Mouse (Mus musculus): ENCODE data around the gene Lingo1. TPM values are rescaled to one million over a fixed set of nuclear protein-coding genes. Genes with fewer than 3 reads are reported as not detected.

Gene Lingo1
- polyA plus RNA-seq, 1 experiment from 2014 or later: 1.0 TPM

GRCm38 (mm10) chr9:56589762-56590161 is 206.5 kb downstream of the Lingo1 start:
- no peak overlapping the region for H3K27ac ChIP-seq (ENCODE audit: low read length)
- no peak overlapping the region for H3K4me3 ChIP-seq (ENCODE audit: low read length)
- H3K9ac ChIP-seq (ENCODE audit: low read depth, low read length): no peak overlapping the region
- no peaks in the 10 kb centered on the region for H3K36me3 ChIP-seq (ENCODE audit: control insufficient read depth, insufficient read depth, low read length)
- no peak for ATAC-seq
- H3K4me2 ChIP-seq (ENCODE audit: low read depth, low read length): no peak overlapping the region
- H3K27me3 ChIP-seq (replicated peaks; ENCODE audit: control insufficient read depth, insufficient read depth, low read length): no peaks in the 10 kb centered on the region
- WGBS: 52% methylated on average over 5 of the region's 5 CpGs
- no peaks in the 10 kb centered on the region for H3K9me3 ChIP-seq (ENCODE audit: control insufficient read depth, low read length)
- H3K4me1 ChIP-seq (ENCODE audit: control insufficient read depth, insufficient read depth, low read length): no peaks in the 10 kb centered on the region

- no peaks in the 10 kb centered on the region for H3K9me3 ChIP-seq (ENCODE audit: control insufficient read depth, low read length)
- no peak overlapping the region for H3K27ac ChIP-seq (ENCODE audit: low read length)
- H3K9ac ChIP-seq (ENCODE audit: low read depth, low read length): no peak overlapping the region
- H3K36me3 ChIP-seq (ENCODE audit: control insufficient read depth, insufficient read depth, low read length): no peaks in the 10 kb centered on the region
- 72% methylated on average over 7 of the region's 7 CpGs for WGBS
- no peak for ATAC-seq
- H3K4me2 ChIP-seq (ENCODE audit: low read depth, low read length): no peak overlapping the region
- no peaks in the 10 kb centered on the region for H3K27me3 ChIP-seq (replicated peaks; ENCODE audit: control insufficient read depth, insufficient read depth, low read length)
- H3K4me3 ChIP-seq (ENCODE audit: low read length): no peak overlapping the region
- no peaks in the 10 kb centered on the region for H3K4me1 ChIP-seq (ENCODE audit: control insufficient read depth, insufficient read depth, low read length)
Measured at GRCm38 (mm10) chr9:56584043-56584424, 212.2 kb downstream of the Lingo1 start.

- Histone ChIP-seq H3K4me2 (ENCODE audit: low read depth, low read length) (no peak overlapping the region), H3K4me1 (ENCODE audit: control insufficient read depth, insufficient read depth, low read length) (no peaks in the 10 kb centered on the region), H3K9ac (ENCODE audit: low read depth, low read length) (no peak overlapping the region), H3K36me3 (ENCODE audit: control insufficient read depth, insufficient read depth, low read length) (no peaks in the 10 kb centered on the region), H3K9me3 (ENCODE audit: control insufficient read depth, low read length) (no peaks in the 10 kb centered on the region), H3K27ac (ENCODE audit: low read length) (no peak overlapping the region), H3K4me3 (ENCODE audit: low read length) (no peak overlapping the region), H3K27me3 (replicated peaks; ENCODE audit: control insufficient read depth, insufficient read depth, low read length) (no peaks in the 10 kb centered on the region)
- no peak for ATAC-seq
- WGBS: 68% methylated on average over 11 of the region's 11 CpGs
Measured at GRCm38 (mm10) chr9:56583139-56584042, 212.9 kb downstream of the Lingo1 start.

DNA sequence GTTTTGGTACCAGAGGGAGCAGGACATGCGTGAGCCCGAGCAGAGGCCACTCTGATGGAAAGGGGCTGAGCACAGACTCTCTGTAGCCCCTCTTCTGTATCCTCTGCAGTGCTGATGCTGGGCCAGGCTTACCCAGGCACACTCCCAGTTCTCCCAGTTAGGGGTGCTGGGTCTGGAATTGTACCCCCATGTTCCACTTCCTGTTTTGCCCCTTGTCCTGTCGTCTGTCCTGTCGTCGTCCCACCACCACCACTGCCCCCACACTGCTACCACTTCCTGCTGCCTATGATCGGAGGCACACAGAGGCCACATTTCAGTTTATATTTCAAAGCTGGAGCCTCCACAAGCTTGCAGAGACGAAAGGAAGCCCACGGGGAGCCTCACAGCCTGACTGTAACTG is 213.6 kb downstream of the Lingo1 start:
- H3K9ac ChIP-seq (ENCODE audit: low read depth, low read length): no peak overlapping the region
- no peak for ATAC-seq
- no peaks in the 10 kb centered on the region for H3K27me3 ChIP-seq (replicated peaks; ENCODE audit: control insufficient read depth, insufficient read depth, low read length)
- H3K4me1 ChIP-seq (ENCODE audit: control insufficient read depth, insufficient read depth, low read length): no peaks in the 10 kb centered on the region
- no peak overlapping the region for H3K4me3 ChIP-seq (ENCODE audit: low read length)
- no peak overlapping the region for H3K4me2 ChIP-seq (ENCODE audit: low read depth, low read length)
- no peak overlapping the region for H3K27ac ChIP-seq (ENCODE audit: low read length)
- H3K36me3 ChIP-seq (ENCODE audit: control insufficient read depth, insufficient read depth, low read length): no peaks in the 10 kb centered on the region
- WGBS: 47% methylated on average over 8 of the region's 8 CpGs
- H3K9me3 ChIP-seq (ENCODE audit: control insufficient read depth, low read length): no peaks in the 10 kb centered on the region

DNA sequence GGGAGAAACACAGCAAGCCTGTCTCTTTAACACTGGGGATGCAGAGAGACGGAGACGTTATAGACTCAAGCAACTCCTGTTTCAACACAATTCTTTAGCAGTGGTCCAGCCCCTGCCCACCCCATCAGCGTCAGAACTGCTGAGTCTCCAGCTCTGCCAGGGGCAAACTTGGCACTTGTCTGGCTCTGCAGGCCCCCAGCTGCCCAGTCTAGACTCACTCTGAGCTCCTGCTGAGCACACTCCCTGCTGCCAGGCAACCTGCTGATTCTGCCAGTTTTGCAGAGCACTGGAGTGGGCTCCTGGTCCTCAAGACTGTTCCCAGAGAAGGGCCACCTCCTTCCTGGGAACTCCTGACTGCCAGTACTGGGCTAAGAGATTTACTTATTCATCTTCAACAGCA is 214.6 kb downstream of the Lingo1 start:
- no peaks in the 10 kb centered on the region for H3K27me3 ChIP-seq (replicated peaks; ENCODE audit: control insufficient read depth, insufficient read depth, low read length)
- no peak overlapping the region for H3K4me3 ChIP-seq (ENCODE audit: low read length)
- no peak overlapping the region for H3K27ac ChIP-seq (ENCODE audit: low read length)
- WGBS: 51% methylated on average over 3 of the region's 3 CpGs
- H3K36me3 ChIP-seq (ENCODE audit: control insufficient read depth, insufficient read depth, low read length): no peaks in the 10 kb centered on the region
- no peak overlapping the region for H3K4me2 ChIP-seq (ENCODE audit: low read depth, low read length)
- ATAC-seq: no peak
- no peaks in the 10 kb centered on the region for H3K9me3 ChIP-seq (ENCODE audit: control insufficient read depth, low read length)
- H3K9ac ChIP-seq (ENCODE audit: low read depth, low read length): no peak overlapping the region
- no peaks in the 10 kb centered on the region for H3K4me1 ChIP-seq (ENCODE audit: control insufficient read depth, insufficient read depth, low read length)

GRCm38 (mm10) chr9:56581016-56581415 is 215.3 kb downstream of the Lingo1 start:
- ATAC-seq: no peak
- Histone ChIP-seq H3K4me3 (ENCODE audit: low read length) (no peak overlapping the region), H3K4me1 (ENCODE audit: control insufficient read depth, insufficient read depth, low read length) (no peaks in the 10 kb centered on the region), H3K36me3 (ENCODE audit: control insufficient read depth, insufficient read depth, low read length) (no peaks in the 10 kb centered on the region), H3K9me3 (ENCODE audit: control insufficient read depth, low read length) (no peaks in the 10 kb centered on the region), H3K4me2 (ENCODE audit: low read depth, low read length) (no peak overlapping the region), H3K27me3 (replicated peaks; ENCODE audit: control insufficient read depth, insufficient read depth, low read length) (no peaks in the 10 kb centered on the region), H3K27ac (ENCODE audit: low read length) (no peak overlapping the region), H3K9ac (ENCODE audit: low read depth, low read length) (no peak overlapping the region)
- WGBS: 70% methylated on average over 8 of the region's 8 CpGs

GRCm38 (mm10) chr9:56580101-56580500 is 216.2 kb downstream of the Lingo1 start:
- H3K4me1 ChIP-seq (ENCODE audit: control insufficient read depth, insufficient read depth, low read length): no peaks in the 10 kb centered on the region
- no peak overlapping the region for H3K27ac ChIP-seq (ENCODE audit: low read length)
- 36% methylated on average over 4 of the region's 4 CpGs for WGBS
- H3K9me3 ChIP-seq (ENCODE audit: control insufficient read depth, low read length): no peaks in the 10 kb centered on the region
- H3K9ac ChIP-seq (ENCODE audit: low read depth, low read length): no peak overlapping the region
- H3K4me3 ChIP-seq (ENCODE audit: low read length): no peak overlapping the region
- no peaks in the 10 kb centered on the region for H3K36me3 ChIP-seq (ENCODE audit: control insufficient read depth, insufficient read depth, low read length)
- no peak for ATAC-seq
- no peak overlapping the region for H3K4me2 ChIP-seq (ENCODE audit: low read depth, low read length)
- H3K27me3 ChIP-seq (replicated peaks; ENCODE audit: control insufficient read depth, insufficient read depth, low read length): no peaks in the 10 kb centered on the region

- no peaks in the 10 kb centered on the region for H3K27me3 ChIP-seq (replicated peaks; ENCODE audit: control insufficient read depth, insufficient read depth, low read length)
- no peaks in the 10 kb centered on the region for H3K9me3 ChIP-seq (ENCODE audit: control insufficient read depth, low read length)
- ATAC-seq: no peak
- H3K36me3 ChIP-seq (ENCODE audit: control insufficient read depth, insufficient read depth, low read length): no peaks in the 10 kb centered on the region
- no peak overlapping the region for H3K4me3 ChIP-seq (ENCODE audit: low read length)
- no peak overlapping the region for H3K4me2 ChIP-seq (ENCODE audit: low read depth, low read length)
- H3K4me1 ChIP-seq (ENCODE audit: control insufficient read depth, insufficient read depth, low read length): no peaks in the 10 kb centered on the region
- H3K27ac ChIP-seq (ENCODE audit: low read length): no peak overlapping the region
- 78% methylated on average over 11 of the region's 11 CpGs for WGBS
- H3K9ac ChIP-seq (ENCODE audit: low read depth, low read length): no peak overlapping the region
Measured at GRCm38 (mm10) chr9:56577405-56577804, 218.9 kb downstream of the Lingo1 start.

DNA sequence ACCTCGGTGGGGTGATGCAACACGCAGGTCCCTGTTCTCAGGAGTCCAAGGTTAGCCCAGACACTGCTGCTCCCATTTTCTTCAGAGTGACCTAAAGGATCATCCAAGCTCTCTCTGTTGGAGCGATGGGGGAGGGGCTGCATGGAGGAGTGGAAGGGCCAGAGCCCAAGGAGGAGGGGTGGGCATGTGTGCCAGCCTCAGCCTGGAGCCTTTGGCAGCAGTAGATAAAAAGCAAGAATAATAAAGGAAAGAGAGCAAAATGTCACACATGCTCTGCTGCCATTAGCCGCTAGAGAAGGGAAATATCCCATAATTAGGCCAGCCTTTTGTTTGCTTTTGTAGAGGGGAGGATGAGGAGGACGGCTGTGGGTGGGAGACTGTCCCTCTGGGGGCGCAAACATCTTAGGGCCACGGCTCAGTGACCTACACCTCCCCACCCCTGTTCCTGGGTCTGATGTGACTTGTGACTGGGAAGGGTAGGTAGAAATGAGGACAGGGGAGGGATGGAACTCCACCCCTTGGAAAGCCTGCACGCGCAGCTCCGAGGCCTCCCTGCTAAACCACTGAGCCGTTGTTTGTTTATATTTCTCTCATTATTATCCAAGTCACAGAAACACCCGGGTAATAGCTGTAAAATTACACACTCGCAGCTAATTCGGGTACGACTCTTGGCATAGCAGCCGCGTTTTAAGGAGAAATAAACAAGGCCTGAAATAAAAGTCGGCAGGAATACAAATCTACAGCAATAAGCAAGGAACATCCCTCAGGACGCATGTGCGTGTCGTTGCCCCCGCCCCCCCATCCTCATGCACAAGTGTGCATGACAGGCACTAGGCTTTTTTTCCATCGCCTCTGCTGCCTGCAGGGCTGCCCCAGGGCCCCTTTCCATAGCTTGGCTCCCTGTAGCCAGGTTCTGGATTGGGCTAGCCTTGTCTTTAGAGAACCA is 223.5 kb downstream of the Lingo1 start:
- ATAC-seq: no peak
- Histone ChIP-seq H3K9ac (ENCODE audit: low read depth, low read length) (no peak overlapping the region), H3K27me3 (replicated peaks; ENCODE audit: control insufficient read depth, insufficient read depth, low read length) (no peaks in the 10 kb centered on the region), H3K36me3 (ENCODE audit: control insufficient read depth, insufficient read depth, low read length) (no peaks in the 10 kb centered on the region), H3K27ac (ENCODE audit: low read length) (no peak overlapping the region), H3K9me3 (ENCODE audit: control insufficient read depth, low read length) (no peaks in the 10 kb centered on the region), H3K4me3 (ENCODE audit: low read length) (no peak overlapping the region), H3K4me2 (ENCODE audit: low read depth, low read length) (0 out of 2 replicates have a peak overlapping the region, but pooled peaks have one; percentile 11), H3K4me1 (ENCODE audit: control insufficient read depth, insufficient read depth, low read length) (no peaks in the 10 kb centered on the region)
- 32% methylated on average over 23 of the region's 23 CpGs for WGBS

Data from intestine, embryonic 16.5 days (tissue).